Mouse (Mus musculus): ENCODE data around the gene Asphd1.

- TF ChIP-seq USF1 (IDR thresholded peaks at IDR 0.05; ENCODE audit: low read depth) (no peak), CTCF (IDR thresholded peaks at IDR 0.05; ENCODE audit: control insufficient read depth, insufficient read depth, insufficient read length) (no peak), FOSL1 (IDR thresholded peaks at IDR 0.05; ENCODE audit: insufficient read depth, low read length, poor library complexity, severe bottlenecking) (no peak), MAX (IDR thresholded peaks at IDR 0.05) (no peak), MYOD1 (IDR thresholded peaks at IDR 0.05; ENCODE audit: control insufficient read depth, insufficient read length, low read depth) (no peak), CEBPB (IDR thresholded peaks at IDR 0.05; ENCODE audit: low read depth) (no peak), MYOG (IDR thresholded peaks at IDR 0.05; ENCODE audit: control insufficient read depth, extremely low read depth, insufficient read length) (no peak)
Observed at GRCm38 (mm10) chr7:126961965-126962364, 12.6 kb upstream of the Asphd1 start.

Measured in C2C12 (cell line).